Mouse (Mus musculus): Measurements from ENCODE around the gene Rpl12.
"Not testable (repeated sequence)": the region's sequence is repeated elsewhere in the genome, so short reads cannot be mapped to it uniquely, and the experiment has no call there.

Gene Rpl12

DNA sequence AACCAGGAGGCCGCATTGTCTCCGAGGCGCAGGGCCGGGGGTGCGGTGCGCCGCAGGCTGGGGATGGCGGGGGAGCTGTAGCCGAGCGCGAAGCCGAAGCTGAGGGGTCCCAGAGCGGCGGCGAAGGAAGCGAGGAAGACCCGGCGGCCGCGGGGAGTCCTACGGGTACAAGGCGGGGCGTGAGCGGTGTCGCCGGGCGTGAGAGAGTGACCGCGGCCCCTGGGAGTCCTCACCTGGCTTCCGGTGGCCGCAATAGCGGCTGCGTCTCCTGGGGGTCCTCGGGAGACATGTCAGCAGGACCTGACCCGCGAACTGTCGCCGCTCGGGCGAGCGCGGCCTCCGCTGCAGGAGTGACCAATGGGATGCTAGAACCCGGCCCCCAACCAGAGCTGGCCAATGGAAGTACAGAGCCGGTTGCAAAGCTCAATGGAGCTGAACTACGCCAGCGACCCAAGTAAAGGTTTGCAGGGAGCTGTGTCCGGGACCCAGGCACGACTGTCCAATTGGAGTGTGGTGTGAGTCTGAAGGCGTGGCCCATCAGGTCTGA lies 20.4 kb downstream of the Rpl12 start, which contains the start of gene Slc2a8:
TSS of gene Slc2a8 (minus strand) at position 359 of the 547 bp plus-strand sequence.
- DNase-seq (ENCODE audit: low spot score) = peak; percentile 88

DNA sequence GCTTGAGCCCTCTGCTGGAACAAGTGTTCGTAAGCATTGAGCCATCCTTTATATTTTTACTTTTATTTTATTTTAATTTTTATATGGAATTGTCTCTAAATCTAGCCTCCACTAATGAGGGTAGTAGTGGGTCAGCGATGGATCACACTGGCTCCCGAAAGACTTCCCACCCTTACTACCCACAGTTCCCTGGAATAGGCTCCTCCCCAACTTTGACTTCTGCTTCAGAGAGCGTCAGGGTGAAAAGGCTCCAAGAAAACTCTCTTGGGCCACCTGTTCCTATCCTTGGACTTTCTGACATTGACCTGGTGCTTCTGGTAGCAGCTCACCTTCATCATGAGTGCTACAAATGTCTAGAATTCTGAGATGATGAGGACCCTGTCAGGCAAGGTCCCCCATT lies 21.3 kb downstream of the Rpl12 start:
- peak; percentile 13 for DNase-seq (ENCODE audit: low spot score)

DNA sequence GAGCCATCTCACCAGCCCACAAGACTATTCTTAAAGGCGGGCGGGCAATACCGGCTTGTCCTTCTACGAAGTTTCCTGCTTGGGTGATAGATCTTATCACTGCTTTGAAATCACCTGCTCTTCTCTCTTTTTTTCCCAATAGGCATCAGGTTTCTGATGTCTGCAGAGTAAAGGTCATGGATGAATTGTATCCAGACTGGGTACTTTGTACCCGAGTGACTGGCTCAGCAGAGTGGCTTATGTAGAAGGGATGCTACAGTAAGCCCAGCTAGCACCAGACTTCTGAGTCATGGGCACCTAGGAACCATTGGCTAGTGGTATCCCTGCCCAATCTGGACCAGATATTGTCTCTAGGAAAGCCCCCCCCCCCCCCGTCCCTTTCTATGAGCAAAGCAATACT lies 22.3 kb downstream of the Rpl12 start:
- no peak for DNase-seq (ENCODE audit: low spot score)

DNA sequence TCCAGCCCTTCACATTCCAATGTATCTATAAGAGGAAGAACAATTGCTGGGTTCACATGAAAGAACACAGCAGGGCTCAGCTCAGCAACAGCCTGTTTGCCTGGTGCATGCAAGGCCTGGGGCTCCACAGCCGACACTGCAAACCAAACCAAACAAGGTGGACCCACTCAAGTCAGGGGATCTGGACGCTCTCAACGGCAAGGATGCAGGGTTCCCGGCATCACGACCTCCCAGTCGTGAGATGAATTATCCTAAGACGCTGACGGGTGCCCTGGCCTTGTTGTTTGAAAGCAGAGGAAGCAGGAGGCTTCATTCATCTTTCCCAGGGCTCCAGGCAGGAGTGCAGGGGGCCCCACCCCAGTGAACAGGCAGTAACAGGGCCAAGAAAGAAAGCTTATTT lies 24.5 kb downstream of the Rpl12 start:
- no peak for DNase-seq (ENCODE audit: low spot score)

DNA sequence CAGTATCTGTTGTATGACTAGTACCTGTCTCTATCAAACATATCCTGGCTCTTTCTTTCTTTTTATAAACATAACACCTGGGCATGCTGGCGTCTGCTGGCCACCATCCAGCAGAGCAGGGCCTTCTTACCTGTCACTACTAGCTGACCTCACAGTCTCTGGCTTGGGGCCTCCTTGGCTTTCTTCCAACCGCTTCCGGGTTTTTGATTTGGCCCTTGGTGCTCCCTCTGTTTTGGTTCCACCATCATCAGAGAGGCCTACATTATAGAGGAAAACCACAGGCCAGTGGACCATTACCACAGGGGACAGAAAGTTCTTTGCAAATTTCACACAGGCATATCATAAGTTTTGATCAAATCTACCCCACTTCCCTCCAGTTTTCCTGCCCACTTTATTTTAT lies 28.0 kb downstream of the Rpl12 start:
- no peak for DNase-seq (ENCODE audit: low spot score)

DNA sequence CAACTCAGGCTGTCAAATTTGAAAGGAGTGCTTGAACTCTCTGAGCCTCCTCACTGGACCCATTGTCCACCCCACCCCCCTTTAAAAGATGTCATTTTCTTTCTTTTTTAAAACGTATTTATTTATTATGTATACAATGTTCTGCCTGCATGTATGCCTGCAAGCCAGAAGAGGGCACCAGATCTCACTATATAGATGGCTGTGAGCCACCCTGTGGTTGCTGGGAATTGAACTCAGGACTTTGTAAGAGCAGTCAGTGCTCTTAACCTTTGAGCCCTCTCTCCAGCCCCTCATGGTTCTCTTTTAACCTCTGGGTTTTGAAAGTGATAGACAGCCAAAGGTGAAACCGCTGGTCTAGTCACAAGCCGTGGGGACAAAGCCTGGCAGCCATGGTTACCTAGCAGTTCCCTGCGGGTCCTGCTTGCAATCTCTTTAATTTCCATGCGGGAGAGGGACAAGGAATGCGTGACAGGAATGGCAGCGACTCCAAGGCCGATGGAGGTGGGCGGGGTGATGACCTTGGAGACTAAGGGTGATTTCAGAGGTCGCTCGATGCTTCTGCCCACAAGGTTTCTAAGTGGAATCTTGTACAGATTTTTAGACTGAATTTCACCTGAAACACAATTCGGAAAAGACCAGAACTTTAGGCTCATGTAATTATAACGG lies 28.9 kb downstream of the Rpl12 start:
- DNase-seq (ENCODE audit: low spot score) = no peak

DNA sequence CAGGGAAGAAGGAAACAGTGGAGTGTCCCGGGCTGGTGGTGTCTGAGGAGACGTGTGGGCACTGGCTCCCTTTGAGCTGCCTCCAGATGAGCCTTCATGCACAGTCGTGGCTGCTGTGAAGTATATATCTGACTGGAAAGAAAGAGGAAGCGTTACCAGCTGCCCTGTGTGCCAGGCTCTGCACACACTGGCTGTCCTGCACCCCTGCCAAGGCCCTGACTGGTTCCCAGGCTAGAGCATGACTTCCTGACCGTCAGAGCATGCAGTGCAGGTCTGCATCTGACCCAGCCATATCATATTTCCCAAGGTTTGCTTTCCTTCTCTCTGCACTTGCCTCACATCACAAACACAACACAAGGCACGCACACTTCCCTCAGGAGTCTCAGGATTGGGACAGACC lies 30.8 kb downstream of the Rpl12 start:
- DNase-seq (ENCODE audit: low spot score) = no peak

DNA sequence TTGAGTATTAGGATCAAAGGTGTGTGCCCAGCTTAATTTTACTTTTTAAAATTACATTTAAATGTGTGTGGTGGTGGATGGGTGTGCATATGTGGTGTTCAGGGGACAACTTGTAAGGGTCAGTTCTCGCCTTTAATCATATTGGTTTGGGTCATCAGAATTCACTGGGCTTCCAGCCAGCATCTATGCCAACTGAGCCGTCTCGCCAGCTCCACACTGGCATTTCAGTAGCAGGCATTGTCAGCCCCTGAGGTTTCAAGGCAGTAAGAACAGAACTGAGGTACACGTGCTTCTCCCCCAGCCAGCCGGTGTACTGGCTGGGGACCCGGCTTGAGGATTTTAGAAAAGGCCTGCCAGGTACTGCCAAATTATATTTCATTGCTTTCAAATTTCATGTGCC lies 35.7 kb downstream of the Rpl12 start:
- no peak for DNase-seq (ENCODE audit: low spot score)

- DNase-seq (ENCODE audit: low spot score) = no peak
Observed at GRCm38 (mm10) chr2:32997792-32998191, 36.4 kb downstream of the Rpl12 start.

DNA sequence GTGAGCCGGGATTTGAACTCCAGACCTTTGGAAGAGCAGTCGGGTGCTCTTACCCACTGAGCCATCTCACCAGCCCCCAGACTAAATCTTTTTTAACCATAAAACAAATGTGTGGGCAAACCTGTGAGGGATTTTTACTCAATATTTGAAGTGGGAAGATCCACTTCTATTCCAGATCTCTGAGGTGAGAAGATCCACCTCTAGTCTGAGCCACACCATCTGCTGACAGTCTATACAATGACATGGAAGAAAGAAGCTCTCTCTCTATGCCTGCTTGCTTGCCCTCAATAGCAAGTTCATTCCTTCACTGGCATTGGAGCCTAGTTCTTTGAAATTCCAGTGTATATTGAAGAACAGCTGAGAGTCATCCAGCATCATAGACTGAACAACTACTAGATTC lies 38.4 kb downstream of the Rpl12 start:
- no peak for DNase-seq (ENCODE audit: low spot score)

GRCm38 (mm10) chr2:33002144-33002543 lies 40.8 kb downstream of the Rpl12 start:
- DNase-seq (ENCODE audit: low spot score) = no peak

GRCm38 (mm10) chr2:33005041-33005440 lies 43.7 kb downstream of the Rpl12 start:
- no peak for DNase-seq (ENCODE audit: low spot score)

DNA sequence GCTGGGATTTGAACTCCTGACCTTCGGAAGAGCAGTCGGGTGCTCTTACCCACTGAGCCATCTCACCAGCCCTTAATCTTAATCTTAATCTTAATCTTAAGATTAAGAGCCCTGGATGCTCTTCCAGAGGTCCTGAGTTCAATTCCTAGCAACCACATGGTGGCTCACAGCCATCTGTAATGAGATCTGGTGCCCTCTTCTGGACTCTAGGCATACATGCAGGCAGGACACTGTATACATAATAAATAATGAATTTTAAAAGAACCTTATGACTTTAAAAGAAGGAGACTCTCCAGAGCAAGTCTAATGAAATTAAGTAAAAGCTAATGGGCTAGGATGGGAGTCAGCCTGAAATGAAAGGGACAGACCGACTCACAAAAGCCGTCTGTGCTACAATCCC lies 47.7 kb downstream of the Rpl12 start:
- not testable (repeated sequence) for DNase-seq (ENCODE audit: low spot score)

DNA sequence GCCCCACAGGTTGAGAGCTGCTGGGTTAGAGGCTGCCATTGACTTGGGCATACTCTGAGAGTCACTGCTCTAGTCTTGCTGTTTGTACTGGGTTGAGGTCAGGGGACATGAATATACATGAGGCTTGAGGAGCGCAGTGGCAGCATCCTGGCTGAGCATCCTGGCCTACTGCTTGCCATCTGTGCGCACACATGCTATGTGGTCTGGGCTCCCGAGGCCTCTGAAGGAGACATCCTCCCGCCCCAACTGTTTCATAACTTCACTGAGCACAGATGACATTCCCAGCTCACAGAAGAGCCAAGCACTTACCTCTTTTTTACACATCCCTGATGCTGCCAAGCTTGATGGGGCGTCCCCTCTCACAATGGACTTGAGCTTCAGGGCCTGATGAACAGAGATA lies 53.5 kb downstream of the Rpl12 start:
- no peak for DNase-seq (ENCODE audit: low spot score)
